Mouse (Mus musculus): ENCODE data around the gene Vps13d. TPM values are rescaled to one million over a fixed set of nuclear protein-coding genes. Genes with fewer than 3 reads are reported as not detected.

Vps13d gene
- total RNA-seq, 2 experiments from 2014 or later: 61.5 to 64.3 TPM

GRCm38 (mm10) chr4:145022211-145022610, 172.6 kb downstream of the Vps13d start:
- intact Hi-C loops (cut with DNase I): no loop called here
- DNase-seq (ENCODE audit: low spot score): no peak

GRCm38 (mm10) chr4:145020383-145020782, 174.4 kb downstream of the Vps13d start:
- no peak for DNase-seq (ENCODE audit: low spot score)
- intact Hi-C loops (cut with DNase I): no loop called here

GRCm38 (mm10) chr4:145019121-145019714, 175.6 kb downstream of the Vps13d start:
- intact Hi-C loops (cut with DNase I): loop anchor here (5.0 kb wide), 1 partner anchor 37 kb away; no protein-coding TSS in a partner anchor
- no peak for DNase-seq (ENCODE audit: low spot score)

- intact Hi-C loops (cut with DNase I): loop anchor here (5.0 kb wide), 1 partner anchor 35 kb away; no protein-coding TSS in a partner anchor
- peak; percentile 57 for DNase-seq (ENCODE audit: low spot score)
These were observed 177.1 kb downstream of the Vps13d start for GRCm38 (mm10) chr4:145017745-145018144.

- intact Hi-C loops (cut with DNase I): loop anchor here (5.0 kb wide), 1 partner anchor 34 kb away; no protein-coding TSS in a partner anchor
- no peak for DNase-seq (ENCODE audit: low spot score)
These were observed 178.1 kb downstream of the Vps13d start for GRCm38 (mm10) chr4:145016669-145017068.

GRCm38 (mm10) chr4:145014632-145014960, 180.2 kb downstream of the Vps13d start:
- intact Hi-C loops (cut with DNase I): no loop called here

GRCm38 (mm10) chr4:145013760-145014631, 180.8 kb downstream of the Vps13d start:
- no peak for DNase-seq (ENCODE audit: low spot score)
- intact Hi-C loops (cut with DNase I): no loop called here

More at GRCm38 (mm10) chr4:145014632-145014960, 180.2 kb downstream of the Vps13d start:
- no peak for DNase-seq (ENCODE audit: low spot score)

- peak; percentile 22 for DNase-seq (ENCODE audit: low spot score)
- intact Hi-C loops (cut with DNase I): no loop called here
These were observed 181.6 kb downstream of the Vps13d start for GRCm38 (mm10) chr4:145013187-145013586.

- intact Hi-C loops (cut with DNase I): no loop called here
- no peak for DNase-seq (ENCODE audit: low spot score)
These were observed 183.6 kb downstream of the Vps13d start for GRCm38 (mm10) chr4:145011156-145011555.

GRCm38 (mm10) chr4:145009934-145010333, 184.9 kb downstream of the Vps13d start:
- intact Hi-C loops (cut with DNase I): no loop called here
- DNase-seq (ENCODE audit: low spot score): no peak

GRCm38 (mm10) chr4:145009437-145009836, 185.4 kb downstream of the Vps13d start:
- intact Hi-C loops (cut with DNase I): no loop called here
- no peak for DNase-seq (ENCODE audit: low spot score)

GRCm38 (mm10) chr4:145005943-145006545, 188.8 kb downstream of the Vps13d start:
- intact Hi-C loops (cut with DNase I): no loop called here

GRCm38 (mm10) chr4:145004176-145004575, 190.6 kb downstream of the Vps13d start:
- intact Hi-C loops (cut with DNase I): no loop called here
- DNase-seq (ENCODE audit: low spot score): no peak

More at GRCm38 (mm10) chr4:145005943-145006545, 188.8 kb downstream of the Vps13d start:
- DNase-seq (ENCODE audit: low spot score): no peak

- DNase-seq (ENCODE audit: low spot score): no peak
- intact Hi-C loops (cut with DNase I): no loop called here
These were observed 192.1 kb downstream of the Vps13d start for GRCm38 (mm10) chr4:145002733-145003132.

- DNase-seq (ENCODE audit: low spot score): no peak
- intact Hi-C loops (cut with DNase I): loop anchor here (5.0 kb wide), 1 partner anchor 108 kb away; the partner anchor contains the start of gene Dhrs3
These were observed 194.9 kb downstream of the Vps13d start for GRCm38 (mm10) chr4:144999903-145000382.

- intact Hi-C loops (cut with DNase I): loop anchor here (5.0 kb wide), 1 partner anchor 107 kb away; the partner anchor contains the start of gene Dhrs3
- no peak for DNase-seq (ENCODE audit: low spot score)
These were observed 195.3 kb downstream of the Vps13d start for GRCm38 (mm10) chr4:144999572-144999880.

GRCm38 (mm10) chr4:144998808-144999571, 195.8 kb downstream of the Vps13d start:
- intact Hi-C loops (cut with DNase I): loop anchor here (5.0 kb wide), 1 partner anchor 107 kb away; the partner anchor contains the start of gene Dhrs3

GRCm38 (mm10) chr4:144997887-144998658, 196.7 kb downstream of the Vps13d start:
- intact Hi-C loops (cut with DNase I): loop anchor here (5.0 kb wide), 1 partner anchor 106 kb away; the partner anchor contains the start of gene Dhrs3
- no peak for DNase-seq (ENCODE audit: low spot score)

More at GRCm38 (mm10) chr4:144998808-144999571, 195.8 kb downstream of the Vps13d start:
- no peak for DNase-seq (ENCODE audit: low spot score)
